Mouse (Mus musculus) left cerebral cortex, adult 2 months (tissue): ENCODE data around the gene Gng8. TPM values are rescaled to one million over a fixed set of nuclear protein-coding genes. Genes with fewer than 3 reads are reported as not detected.

Experiments
- DNase-seq, 2 experiments: peaks; one replicate each; pipeline ENCODE4 v3.0.0; 2021 to 2022; ENCODE audit warnings: low spot score in 2 of 2, mixed read lengths in 1 of 2; ENCODE audit errors: extremely low spot score in 1 of 2
- H3K27ac ChIP-seq: fragments of 200-600 bp; 2 replicates; pipeline ENCODE4 v1.8.1; 2022
- H3K4me3 ChIP-seq: fragments of 200-600 bp; 2 replicates; pipeline ENCODE4 v1.8.1; 2022
- CTCF ChIP-seq: fragments of 200-600 bp; IDR thresholded peaks from 2 replicates; pipeline ENCODE4 v1.8.1; 2022; ENCODE audit warnings: antibody characterized with exemption, mild to moderate bottlenecking, moderate library complexity
- intact Hi-C: fragments of 180-260 bp; cut with DNase I; formaldehyde crosslinking; loops from one replicate; pipeline ENCODE4 v1.15.1; 2025
- total RNA-seq, 2 experiments: library from RNA; stranded (reverse); gene quantifications; 2 replicates each; pipeline ENCODE4 v1.2.3; 2021

The Gng8 gene
- total RNA-seq, 2 experiments from 2014 or later, result 1.8 to 2.7 TPM

DNA sequence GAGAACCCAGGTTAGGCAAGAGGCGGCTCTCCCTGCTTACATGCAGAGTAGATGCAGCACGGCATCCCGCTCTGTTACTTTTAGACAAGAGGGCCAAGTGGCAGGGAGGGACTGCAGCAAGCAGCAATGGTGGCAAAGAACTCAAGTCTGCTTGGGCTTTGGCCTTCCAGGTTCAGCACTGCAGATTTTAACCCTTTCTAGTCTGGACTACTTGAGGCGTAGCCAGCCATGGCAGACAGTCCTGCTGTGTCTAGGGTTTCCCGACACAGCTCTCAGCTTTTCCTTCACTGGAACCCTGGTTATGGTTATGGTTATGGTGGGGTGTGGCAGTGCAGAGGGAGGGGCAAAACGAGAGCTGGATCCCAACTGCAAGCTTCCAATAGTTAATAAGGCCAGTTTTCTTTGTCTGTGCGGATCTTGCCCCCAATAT, 28.6 kb downstream of the Gng8 start:
- no peak for TF ChIP-seq CTCF
- intact Hi-C loops, result loop anchor here (5.0 to 10.0 kb wide), 2 partner anchors 103 to 975 kb away; partner anchors contain the start of genes Fkrp, Nop53 and Strn4
- Histone ChIP-seq H3K4me3 (peak overlapping the region; percentile 97), H3K27ac (peak overlapping the region; percentile 74)
- DNase-seq, result no peak

DNA sequence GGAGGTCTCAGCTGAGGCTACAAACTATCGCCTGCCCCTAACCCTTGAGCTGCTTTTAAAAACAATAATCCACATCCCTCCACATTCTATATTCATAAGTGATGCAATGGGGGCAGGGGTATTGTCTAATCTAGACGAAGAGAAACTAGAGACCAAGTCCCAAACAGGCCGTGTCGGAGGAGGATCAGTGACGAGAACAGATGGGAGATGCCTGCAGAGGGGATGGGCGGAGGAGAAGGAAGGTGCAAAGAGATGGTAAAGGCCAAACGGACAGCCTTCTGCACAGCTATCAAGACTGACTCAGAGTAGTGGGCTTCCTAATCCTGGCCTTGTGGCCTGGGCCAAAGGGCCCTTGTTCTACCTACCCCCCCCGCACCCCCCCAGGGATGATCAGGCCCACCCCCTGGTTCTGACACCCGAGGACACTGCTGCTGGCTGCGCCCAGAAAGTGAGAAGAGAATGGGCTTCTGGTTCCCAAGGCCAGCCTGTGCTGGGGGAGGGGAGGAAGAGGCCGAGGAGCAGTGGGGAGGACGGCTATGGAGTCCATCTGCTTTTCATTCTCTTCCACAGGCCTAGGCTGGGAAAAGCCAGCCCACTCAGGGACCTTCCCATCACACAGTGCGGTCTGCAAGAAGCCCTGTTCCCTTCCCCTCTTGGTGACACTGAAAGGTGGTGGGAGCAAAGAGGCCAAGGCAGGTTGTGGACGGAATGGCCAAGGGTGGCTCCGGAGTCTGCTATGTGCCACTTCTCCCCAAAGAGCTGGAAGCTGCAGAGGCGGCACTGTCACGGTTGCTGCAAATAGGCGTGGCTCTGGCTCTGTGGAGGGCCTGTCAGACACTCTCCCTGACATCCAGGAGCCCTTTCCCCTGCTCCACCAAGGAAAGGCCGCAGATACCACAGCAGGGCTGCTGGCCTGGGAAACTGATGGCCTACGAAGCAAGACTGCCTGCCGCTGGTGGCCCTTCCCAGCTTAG, 29.5 kb downstream of the Gng8 start:
- no peak for TF ChIP-seq CTCF
- H3K27ac ChIP-seq, result peak overlapping the region; percentile 99
- intact Hi-C loops, result loop anchor here (5.0 to 10.0 kb wide), 2 partner anchors 104 to 976 kb away; partner anchors contain the start of genes Fkrp, Nop53 and Strn4
- peak overlapping the region; percentile 97 for H3K4me3 ChIP-seq
- peak in 1 of 2 experiments; percentile 52 for DNase-seq

DNA sequence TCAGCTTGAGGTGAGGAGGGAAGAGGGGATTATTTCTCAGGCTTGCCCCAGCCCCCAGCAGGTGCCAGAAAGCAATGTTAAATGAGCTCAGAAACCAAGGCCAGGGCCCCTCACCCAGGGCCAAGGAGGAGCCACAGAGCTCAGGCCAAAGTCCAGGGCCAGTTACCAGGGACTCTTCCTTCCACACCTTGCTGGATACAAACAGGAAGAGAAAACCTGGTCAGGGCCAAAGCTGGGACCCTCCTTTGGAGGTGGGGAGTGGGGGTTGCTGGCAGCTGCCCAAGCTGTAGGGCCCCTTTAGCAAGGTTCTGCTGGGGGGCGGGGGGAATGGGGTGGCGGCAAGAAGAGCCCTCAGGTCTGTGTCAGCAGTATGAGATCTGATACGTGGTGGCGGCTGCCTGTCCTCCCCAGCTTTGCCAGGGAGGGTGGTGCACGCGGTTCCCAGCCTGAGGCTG, 30.3 kb downstream of the Gng8 start:
- no peak for DNase-seq
- Histone ChIP-seq H3K27ac (peak overlapping the region; percentile 99), H3K4me3 (peak overlapping the region; percentile 97)
- no peak for TF ChIP-seq CTCF
- intact Hi-C loops, result loop anchor here (5.0 to 10.0 kb wide), 2 partner anchors 105 to 977 kb away; partner anchors contain the start of genes Fkrp, Nop53 and Strn4

DNA sequence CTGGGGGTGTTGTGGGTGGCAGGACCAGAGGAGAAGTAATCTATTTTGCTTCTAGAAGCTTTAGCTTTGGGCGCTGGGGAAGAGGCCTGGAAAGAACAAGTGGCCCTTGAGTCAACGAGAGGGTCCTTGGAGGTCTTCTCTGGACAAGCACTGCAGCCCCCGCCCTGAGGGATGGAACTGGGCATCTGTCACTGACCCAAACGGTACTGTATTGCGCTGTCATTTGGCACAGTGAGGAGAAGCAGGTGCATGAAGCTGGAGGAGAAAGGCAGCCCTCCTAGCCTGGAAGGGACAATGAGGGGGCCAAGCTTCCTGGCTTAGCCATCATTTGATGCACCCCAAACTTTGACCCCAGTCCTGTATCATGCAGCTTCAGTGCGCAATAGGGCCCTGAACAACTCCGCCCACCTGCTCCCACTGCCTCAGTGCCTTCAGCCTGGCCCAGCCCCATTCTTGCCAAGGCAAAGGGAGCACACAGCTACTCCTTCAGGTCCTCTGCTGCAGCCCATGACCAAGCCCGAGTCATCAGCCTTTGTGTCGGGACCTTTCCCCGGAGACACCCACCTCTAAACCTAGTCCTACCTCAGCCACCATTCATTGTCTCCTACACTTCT, 30.9 kb downstream of the Gng8 start:
- no peak for TF ChIP-seq CTCF
- peak overlapping the region; percentile 97 for H3K4me3 ChIP-seq
- peak in 1 of 2 experiments; percentile 57 for DNase-seq
- H3K27ac ChIP-seq, result peak overlapping the region; percentile 99
- intact Hi-C loops, result loop anchor here (5.0 to 10.0 kb wide), 2 partner anchors 105 to 978 kb away; partner anchors contain the start of genes Fkrp, Nop53 and Strn4

DNA sequence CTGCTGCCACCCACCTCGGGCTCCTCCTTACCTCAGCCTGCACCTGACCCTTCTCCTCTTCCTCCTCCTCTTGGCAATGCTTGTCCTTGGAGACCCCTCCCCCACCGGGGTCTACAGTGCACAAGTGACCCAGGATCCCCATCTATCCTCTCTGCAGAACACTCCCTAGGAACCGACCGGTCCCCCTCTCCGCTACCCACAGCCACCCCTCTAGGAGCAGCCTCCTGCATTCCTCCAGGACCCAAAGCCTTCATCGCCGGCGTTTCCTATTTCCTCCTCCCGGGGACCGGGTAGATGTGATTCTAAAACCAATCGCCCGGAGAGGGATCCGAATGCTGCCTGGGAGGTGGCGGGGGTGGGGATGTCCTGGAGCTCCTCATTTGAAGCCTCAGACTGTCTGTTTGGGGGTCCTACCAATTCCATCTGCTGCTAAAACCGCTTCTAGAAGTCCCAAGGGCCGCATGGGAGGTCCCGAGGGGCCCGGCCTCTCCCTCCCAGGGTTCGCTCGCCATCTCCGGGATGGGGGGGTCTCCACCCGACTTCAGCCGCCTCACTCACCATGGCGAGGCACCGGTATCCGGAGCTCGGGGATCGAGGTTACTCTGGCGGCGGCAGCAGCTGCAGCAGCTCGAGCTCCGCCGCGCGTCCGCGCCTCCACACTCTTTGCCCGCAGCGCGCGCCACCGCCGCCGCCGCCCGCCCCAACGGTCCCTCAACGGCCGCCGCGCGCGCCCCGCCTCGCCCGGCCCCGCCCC, 31.9 kb downstream of the Gng8 start:
- no peak; the same call in 1 of the 2 replicates for TF ChIP-seq CTCF
- peak overlapping the region; percentile 97 for H3K4me3 ChIP-seq
- H3K27ac ChIP-seq, result peak overlapping the region; percentile 99
- intact Hi-C loops, result loop anchor here (5.0 to 10.0 kb wide), 2 partner anchors 106 to 979 kb away; partner anchors contain the start of genes Fkrp, Nop53 and Strn4
- peak in 1 of 2 experiments; percentile 30 for DNase-seq

DNA sequence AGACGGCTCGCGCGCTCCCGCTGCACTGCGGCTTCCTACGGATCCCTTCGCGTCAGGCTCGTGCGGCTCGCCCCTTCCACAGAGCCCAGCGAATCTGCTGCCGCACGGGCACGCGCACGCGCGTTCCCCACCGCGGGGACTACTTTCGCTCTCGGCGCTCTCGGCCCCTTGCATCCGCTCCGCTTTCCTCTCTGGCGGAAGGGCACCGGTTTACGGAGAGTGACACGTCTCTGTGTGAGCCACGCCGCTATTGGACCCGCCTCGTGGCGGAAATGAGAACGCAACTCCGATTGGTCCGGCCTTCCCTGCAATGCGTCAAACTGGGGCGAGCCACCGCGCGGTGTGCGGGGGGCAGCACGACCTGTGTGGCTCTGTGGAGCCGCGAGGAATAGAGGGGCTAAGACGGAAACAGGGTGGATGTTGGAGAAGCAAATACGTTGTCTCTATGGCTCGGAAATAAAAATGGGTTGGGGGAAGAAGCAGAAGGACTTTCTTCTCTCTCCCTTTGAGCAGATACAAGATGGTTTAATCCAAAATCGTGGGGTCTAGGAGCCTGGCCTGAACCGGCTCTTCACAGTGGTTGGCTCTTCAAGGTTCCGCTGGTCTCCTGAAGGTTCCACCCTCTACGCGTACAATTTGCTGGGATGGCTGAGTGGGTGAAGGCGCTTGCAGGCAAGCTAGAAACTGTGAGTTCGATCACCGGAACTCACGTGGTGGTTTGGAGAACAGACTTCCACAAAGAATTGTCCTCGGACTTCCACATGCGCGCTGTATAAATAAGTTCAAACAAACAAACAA, 32.6 kb downstream of the Gng8 start, which contains the start of gene Calm3:
TSS of gene Calm3 (minus strand) at position 78 of the 798 bp plus-strand sequence.
- DNase-seq, result peak; percentile 100
- Histone ChIP-seq H3K4me3 (peak within 1 kb of the TSS; percentile 97), H3K27ac (peak within 1 kb of the TSS; percentile 100)
- no peak for TF ChIP-seq CTCF
- intact Hi-C loops, result loop anchor here (5.0 to 10.0 kb wide), 2 partner anchors 107 to 979 kb away; partner anchors contain the start of genes Fkrp, Nop53 and Strn4

DNA sequence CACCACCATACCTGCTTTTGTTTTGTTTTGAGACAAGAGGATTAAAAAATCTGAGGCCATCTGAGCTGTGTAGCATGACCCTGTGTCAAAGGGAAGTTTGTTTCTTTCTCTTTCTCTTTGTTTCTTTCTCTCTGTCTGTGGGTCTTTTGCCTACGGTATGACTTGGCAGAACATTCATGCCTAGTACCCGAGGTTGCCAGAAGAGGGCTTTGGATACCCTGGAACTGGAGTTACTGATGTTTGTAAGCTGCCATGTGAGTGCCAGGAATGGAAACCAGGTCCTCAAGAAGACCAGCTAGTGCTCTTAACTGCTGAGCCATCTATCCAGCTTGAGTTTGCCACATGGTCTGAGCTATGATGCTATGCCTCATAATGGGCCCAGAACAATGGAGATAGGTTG, 36.8 kb downstream of the Gng8 start:
- no peak overlapping the region for H3K4me3 ChIP-seq
- TF ChIP-seq CTCF, result peak; percentile 1; the same call in 1 of the 2 replicates
- intact Hi-C loops, result loop anchor here (10.0 kb wide), 1 partner anchor 984 kb away; the partner anchor contains the start of gene Nop53
- no peak overlapping the region for H3K27ac ChIP-seq
- no peak for DNase-seq

DNA sequence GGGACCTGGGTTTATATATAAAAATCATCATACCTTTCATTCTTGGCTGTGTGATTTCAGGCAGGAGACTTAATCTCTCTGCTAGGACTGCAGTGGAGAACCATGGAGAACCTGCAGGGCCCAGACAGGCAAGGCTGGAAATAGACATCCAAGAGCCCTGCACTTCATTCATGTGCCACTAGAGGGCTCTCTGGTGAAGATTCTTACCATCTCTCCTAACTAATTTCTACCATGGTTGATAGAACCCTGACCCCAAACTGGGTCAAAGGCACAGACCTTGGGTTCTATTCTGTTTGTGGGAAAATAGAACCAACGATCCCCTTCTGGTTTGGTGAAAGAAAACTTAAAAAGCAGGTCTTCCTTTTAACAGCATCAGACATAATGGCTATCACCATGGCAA, 39.3 kb downstream of the Gng8 start:
- Histone ChIP-seq H3K4me3 (no peak overlapping the region), H3K27ac (peak overlapping the region; percentile 15; the same call in 1 of the 2 replicates)
- DNase-seq, result peak; percentile 75 to 80
- intact Hi-C loops, result no loop called here
- peak; percentile 95 for TF ChIP-seq CTCF

DNA sequence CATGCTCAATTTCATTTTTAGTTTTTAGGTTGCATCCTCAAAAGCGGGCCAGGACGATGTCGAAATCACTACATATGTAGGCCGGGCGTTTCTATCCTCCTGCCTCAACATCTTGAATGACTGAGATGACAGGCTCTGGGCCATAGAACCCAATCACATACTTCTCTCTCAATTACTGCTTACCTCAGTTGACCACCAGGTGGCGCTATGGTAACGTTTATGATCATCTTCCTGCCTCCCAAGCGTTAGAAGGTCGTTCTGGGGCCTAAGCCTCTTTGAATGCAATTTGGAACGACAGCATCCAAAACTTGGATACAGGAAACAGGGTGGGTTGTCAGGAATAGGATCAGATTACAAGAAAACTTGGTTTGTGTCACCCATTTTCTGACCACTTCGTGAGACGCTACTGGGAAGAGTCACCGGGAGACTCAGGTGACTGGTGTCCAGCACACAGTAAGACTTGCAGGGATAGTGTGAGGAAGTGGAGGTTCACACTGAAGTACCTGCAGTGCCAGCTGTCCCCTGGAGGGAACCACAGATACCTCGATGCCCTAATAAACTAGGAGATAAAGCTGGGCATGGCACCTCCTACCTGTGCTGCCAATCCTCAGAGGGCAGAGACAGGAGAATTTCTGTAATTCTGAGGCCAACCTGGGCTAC, 40.5 kb downstream of the Gng8 start:
- Histone ChIP-seq H3K27ac (peak overlapping the region; percentile 67), H3K4me3 (no peak overlapping the region)
- peak; percentile 87 to 89 for DNase-seq
- intact Hi-C loops, result loop anchor here (1.0 to 2.0 kb wide), 3 partner anchors 18 to 135 kb away; no protein-coding TSS in a partner anchor
- peak; percentile 87 for TF ChIP-seq CTCF
